Mouse (Mus musculus) mesoderm, embryonic 11.5 days (tissue): Measurements from ENCODE around the gene Serpine2.

ENCODE experiments used
- DNase-seq: peaks from one replicate; pipeline ENCODE4 v3.0.0-alpha.2; 2012; ENCODE audit warnings: low read depth, low spot score

The Serpine2 gene

GRCm38 (mm10) chr1:79861130-79861942, at the start of gene Serpine2:
TSS of gene Serpine2 (minus strand) at chr1:79861180.
- DNase-seq, result no peak

GRCm38 (mm10) chr1:79907811-79908210, 46.8 kb upstream of the Serpine2 start:
- DNase-seq, result no peak

GRCm38 (mm10) chr1:79905241-79905640, 44.3 kb upstream of the Serpine2 start:
- no peak for DNase-seq

GRCm38 (mm10) chr1:79902901-79903300, 41.9 kb upstream of the Serpine2 start:
- DNase-seq, result no peak

GRCm38 (mm10) chr1:79882648-79883047, 21.7 kb upstream of the Serpine2 start:
- no peak for DNase-seq

GRCm38 (mm10) chr1:79874741-79875140, 13.8 kb upstream of the Serpine2 start:
- no peak for DNase-seq

- no peak for DNase-seq
Observed at GRCm38 (mm10) chr1:79860411-79861039, 455 bp downstream of the Serpine2 start.

GRCm38 (mm10) chr1:79859975-79860374, 1.0 kb downstream of the Serpine2 start:
- no peak for DNase-seq

- no peak for DNase-seq
Observed at GRCm38 (mm10) chr1:79859026-79859425, 2.0 kb downstream of the Serpine2 start.

GRCm38 (mm10) chr1:79858389-79858994, 2.5 kb downstream of the Serpine2 start:
- peak; percentile 53 for DNase-seq

GRCm38 (mm10) chr1:79857681-79858388, 3.1 kb downstream of the Serpine2 start:
- no peak for DNase-seq

GRCm38 (mm10) chr1:79856756-79857155, 4.2 kb downstream of the Serpine2 start:
- DNase-seq, result no peak

- DNase-seq, result no peak
Observed at GRCm38 (mm10) chr1:79853527-79853926, 7.5 kb downstream of the Serpine2 start.

- no peak for DNase-seq
Observed at GRCm38 (mm10) chr1:79850341-79850740, 10.6 kb downstream of the Serpine2 start.

GRCm38 (mm10) chr1:79848663-79849062, 12.3 kb downstream of the Serpine2 start:
- DNase-seq, result no peak

- DNase-seq, result no peak
Observed at GRCm38 (mm10) chr1:79846891-79847290, 14.1 kb downstream of the Serpine2 start.

- peak; percentile 11 for DNase-seq
Observed at GRCm38 (mm10) chr1:79832719-79833404, 28.1 kb downstream of the Serpine2 start.

- DNase-seq, result no peak
Observed at GRCm38 (mm10) chr1:79823951-79824633, 36.9 kb downstream of the Serpine2 start.

GRCm38 (mm10) chr1:79822806-79823525, 38.0 kb downstream of the Serpine2 start:
- DNase-seq, result no peak

- DNase-seq, result no peak
Observed at GRCm38 (mm10) chr1:79819296-79819879, 41.6 kb downstream of the Serpine2 start.
